Mouse (Mus musculus): ENCODE measurements around the gene Trap1.
A peak's percentile ranks its signal among the peaks of the same experiment; 100 is the strongest.
"Not testable (repeated sequence)": the region's sequence is repeated elsewhere in the genome, so short reads cannot be mapped to it uniquely, and the experiment has no call there.

The Trap1 gene

DNA sequence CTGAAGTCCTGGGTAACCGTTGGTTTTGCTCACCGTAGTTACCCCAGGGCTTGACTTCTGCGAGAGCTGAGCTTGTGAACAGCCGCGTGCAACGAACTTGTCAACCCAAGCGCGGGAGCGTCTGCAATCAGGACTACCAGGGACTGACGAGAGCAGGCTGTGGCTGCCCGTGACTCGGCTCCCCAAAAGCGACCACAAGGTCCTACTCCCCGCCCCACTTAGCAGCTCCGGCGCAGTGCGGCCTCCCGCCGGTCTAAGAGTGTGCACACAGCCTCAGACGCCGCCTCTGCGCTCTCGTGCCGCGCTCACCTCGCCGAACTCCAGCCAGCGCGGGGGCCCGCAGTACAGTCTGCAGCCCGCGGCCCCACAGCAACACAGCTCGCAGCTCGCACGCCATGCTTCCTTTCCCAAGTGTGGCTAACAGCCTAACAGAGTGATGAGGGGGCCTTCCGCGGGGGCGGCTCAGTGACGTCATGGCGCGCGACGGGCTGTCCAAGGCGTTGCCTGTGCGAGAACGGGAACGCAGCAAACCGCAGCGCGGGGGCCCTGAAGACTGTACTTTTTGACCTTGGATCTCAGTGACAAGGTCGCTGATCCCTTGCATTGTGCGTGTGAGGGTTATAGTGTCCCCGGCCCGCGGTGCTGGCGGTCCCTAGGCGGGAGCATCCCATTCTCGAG lies at the start of gene Trap1:
Gene Trap1 (minus strand): TSS at position 444 of the 678 bp plus-strand sequence.
- peak; percentile 95 for DNase-seq (ENCODE audit: low read depth, low spot score)

DNA sequence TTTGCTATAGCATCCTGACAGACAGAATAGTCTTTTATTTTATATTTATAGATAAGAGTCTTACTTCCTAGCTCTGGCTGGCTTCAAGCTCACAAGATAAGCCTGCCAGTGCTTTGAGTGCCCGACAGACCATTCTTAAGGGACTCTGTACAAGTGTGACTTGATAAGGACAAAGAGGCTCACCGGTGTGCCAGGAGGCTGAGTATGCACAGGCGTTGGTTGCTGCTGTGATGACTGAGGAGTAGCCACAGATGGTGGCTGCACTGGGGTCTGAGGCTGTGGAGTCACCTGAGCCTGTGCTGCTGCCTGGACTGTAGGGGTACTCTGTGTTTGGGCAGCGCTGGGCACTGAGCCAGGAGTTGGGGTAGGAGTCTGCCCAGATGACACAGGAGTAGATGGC lies 39.4 kb upstream of the Trap1 start:
- DNase-seq (ENCODE audit: low read depth, low spot score): no peak

DNA sequence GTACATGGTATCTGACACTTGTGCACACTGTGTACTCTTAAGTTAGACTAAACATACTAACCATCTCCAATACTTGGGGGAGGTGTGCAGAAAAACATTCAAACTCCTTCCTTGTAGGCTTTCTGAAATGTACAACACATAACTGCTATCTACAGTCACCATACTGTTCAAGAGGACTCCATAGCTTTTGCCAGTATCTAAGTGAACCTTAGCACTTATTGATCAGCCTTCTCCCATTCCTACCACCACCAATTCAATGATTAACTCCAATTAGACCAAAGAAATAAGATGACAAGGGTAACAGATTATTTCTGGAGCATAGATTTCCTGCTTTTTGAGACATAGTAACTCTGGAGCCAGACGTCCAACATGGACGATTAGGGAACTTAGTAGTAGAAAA lies 22.7 kb upstream of the Trap1 start:
- no peak for DNase-seq (ENCODE audit: low read depth, low spot score)

DNA sequence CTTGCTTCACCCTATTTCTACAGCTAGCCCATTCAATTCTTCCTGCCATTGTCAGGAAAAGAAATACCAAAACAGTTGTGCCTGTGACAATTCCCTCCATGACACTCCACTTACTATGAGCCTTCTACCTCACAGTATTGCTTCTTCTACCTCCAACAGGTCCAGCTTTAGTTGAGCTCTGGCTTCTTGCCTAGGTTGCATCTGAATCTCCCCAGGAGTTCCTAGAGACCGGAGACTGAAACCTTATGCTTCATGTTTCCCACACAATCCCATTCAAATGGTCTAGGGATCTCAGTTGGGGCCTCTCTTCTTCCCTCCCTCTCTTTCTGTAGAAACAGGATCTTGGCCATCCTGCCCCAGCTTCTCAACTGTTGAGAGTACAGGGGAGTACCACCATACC lies 19.9 kb upstream of the Trap1 start:
- no peak for DNase-seq (ENCODE audit: low read depth, low spot score)

DNA sequence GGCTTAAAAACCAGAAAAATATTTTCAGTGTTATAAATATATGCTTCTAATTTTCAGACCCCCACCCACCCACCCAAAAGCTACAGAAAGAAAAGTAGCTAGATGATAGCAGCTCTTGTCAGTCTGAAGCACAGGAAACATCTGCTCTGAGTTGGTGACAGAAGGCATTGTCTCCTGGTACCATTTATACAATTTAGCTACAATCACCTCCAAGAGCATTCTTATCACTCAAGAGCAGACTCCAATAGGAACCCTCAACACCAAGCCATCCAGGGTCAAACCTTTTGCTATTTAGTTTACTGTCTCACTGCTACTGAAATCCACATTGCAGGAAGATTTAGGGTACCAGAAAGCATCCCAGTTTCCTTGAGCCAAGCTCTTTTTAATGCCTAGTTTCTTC lies 19.3 kb upstream of the Trap1 start:
- DNase-seq (ENCODE audit: low read depth, low spot score): no peak

DNA sequence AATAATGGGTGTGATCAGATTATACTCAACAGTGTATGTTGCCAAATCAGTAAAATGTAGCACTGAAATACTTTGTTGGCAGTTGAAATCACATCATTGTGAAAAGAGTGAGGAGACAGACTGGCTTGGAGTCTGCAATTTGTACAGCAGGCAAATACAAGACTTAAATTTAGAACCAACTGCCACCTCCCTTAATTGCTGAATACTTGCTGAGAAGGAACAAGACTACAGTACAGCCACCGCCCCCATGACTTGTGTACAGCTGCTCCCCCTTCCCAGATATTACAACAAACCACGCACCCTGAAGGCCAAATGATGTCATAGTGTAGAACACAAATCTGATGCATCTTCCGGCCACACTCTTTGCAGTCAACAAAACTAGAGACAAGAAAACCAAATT lies 18.5 kb upstream of the Trap1 start:
- DNase-seq (ENCODE audit: low read depth, low spot score): no peak

DNA sequence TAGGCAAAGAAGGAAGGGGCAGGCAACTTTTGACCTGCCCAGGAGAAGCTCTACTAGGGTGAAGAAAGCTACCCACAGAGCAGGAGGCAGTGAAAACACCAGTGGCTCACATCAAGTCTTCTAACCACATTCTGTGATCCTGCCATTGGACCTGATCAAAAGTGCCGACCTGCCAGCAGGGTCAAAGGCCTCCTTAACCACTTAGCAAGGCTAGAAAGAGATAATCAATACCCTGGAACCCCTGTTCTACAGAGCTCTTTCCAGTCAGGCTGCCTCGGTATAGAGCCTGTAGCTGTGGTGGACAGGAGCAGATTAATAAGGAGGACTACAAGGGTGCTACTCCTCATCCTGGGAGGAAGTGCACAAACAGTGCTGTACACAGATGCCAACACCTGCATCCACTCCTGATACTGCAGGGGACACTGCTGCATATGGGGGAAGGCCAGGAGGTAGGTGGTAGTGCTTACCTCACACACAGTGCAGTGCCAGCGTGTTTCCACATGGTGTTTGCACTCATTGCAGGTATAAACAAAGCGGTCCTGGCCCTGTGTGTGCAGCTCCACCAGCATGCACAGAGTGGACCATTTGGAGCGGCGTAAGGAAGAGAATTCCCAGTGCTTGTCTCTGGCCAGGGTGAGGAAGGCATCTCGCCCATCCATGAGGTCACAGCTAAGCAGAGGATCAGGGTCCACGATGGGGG lies 9.7 kb upstream of the Trap1 start:
- no peak for DNase-seq (ENCODE audit: low read depth, low spot score)

DNA sequence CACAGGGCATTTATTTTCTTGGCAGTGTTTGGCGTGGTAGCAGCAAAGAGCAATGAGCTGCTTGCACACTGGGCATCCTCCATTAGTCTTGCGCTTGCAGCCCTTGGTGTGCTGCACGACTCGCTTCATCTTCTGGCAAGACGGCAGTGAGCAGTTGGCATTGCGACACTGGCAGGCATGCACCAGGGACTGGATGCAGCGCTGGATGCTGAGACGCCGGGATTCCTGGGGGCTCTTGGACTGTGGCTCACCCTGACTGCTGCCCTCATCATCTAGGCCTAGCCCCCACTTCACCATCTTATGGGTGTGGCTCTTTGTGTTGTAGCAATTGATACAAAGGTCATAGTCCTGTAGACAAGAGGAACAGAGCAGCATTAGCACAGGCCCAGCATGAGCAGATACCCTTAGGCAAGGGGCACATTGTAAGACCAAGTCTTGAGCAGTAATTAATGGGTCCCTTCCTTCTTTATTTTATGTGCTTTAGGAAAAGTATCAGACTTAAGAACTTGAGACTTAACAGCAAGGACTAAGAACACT lies 8.3 kb upstream of the Trap1 start:
- DNase-seq (ENCODE audit: low read depth, low spot score): peak; percentile 25

DNA sequence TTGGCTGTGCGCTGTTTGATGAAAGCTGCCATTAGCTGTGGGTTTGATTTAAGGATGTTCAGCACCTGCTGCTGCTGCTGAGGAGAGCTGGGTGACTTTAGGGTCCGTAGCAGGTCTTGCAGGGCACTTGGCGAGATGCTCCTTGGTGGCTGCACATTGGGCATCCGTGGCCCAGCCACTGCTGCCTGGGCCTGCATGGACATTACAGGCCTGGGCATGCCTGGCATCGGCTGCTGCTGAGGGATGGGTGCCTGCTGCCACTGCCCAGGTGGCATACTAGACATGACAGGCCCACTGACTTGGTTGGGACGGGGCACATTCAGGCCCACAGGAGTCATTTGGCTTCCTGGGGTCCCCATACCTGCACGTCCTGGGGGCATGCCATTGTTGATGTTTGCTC lies 7.4 kb upstream of the Trap1 start:
- DNase-seq (ENCODE audit: low read depth, low spot score): no peak

DNA sequence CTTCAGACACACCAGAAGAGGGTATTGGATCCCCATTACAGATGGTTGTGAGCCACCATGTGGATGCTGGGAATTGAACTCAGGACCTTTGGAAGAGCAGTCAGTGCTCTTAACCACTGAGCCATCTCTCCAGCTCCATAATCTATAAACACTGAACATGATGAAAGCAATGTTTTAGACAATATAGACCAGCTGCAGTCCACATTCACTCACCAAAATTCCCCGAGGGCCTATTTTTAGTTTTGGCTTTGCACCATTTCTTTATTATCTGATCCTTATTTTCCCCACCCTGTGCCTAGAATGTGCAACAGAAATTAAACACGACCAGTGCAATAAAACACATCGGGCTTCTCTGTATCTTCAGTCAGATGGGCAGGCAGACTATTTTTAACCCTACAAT lies 2.8 kb upstream of the Trap1 start:
- DNase-seq (ENCODE audit: low read depth, low spot score): not testable (repeated sequence)

DNA sequence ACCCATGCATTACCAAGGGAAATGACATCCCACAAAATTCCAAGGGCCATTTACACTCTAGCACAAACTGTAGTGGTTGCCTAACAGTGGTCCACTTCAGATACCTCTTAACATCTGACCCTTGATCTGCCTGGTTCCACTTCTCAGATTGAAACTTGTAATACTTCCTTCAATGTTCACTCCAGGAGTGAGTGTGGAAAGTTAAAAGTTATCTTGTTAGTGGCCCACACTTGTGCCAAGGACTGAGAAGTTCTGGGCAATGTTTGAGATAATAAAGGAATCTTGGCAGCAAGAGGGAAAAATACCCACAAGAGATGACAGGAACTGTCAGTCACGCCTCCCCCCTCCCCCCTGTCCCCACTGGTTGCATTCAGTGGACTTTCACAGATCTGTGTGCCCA lies 2.0 kb upstream of the Trap1 start:
- DNase-seq (ENCODE audit: low read depth, low spot score): no peak

DNA sequence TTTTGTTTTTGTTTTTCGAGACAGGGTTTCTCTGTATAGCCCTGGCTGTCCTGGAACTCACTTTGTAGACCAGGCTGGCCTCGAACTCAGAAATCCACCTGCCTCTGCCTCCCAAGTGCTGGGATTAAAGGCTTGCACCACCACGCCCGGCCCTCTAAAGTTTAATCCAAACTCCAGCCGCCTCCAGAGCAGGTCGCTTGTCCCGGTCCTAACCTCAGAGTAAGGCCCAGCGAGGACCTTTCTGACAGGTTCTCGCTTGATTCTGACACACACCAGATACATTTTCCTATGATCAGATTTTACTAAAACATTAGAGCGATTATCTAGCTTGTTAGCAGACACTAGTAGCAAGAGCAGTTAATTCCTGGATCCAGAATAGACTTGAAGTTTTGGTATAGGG lies 675 bp upstream of the Trap1 start:
- DNase-seq (ENCODE audit: low read depth, low spot score): not testable (repeated sequence)

DNA sequence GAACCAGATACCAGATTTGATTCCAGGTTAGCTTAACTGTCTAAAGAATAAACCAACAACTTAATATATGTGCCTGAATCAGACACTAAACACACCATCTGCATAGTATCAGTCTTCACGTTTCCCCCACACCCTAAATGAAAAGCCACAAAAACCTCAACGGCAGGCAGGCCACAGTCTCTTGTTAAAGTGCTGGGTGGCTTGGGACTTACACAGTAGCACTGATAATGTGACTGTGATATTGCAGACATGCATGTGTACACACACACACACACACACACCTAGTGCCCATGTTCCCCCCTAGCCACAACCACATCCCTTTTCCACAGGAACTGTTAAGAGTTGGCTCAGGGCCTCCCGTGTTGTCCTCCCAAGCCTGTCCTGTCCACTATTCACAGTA lies 2.8 kb downstream of the Trap1 start:
- DNase-seq (ENCODE audit: low read depth, low spot score): no peak

DNA sequence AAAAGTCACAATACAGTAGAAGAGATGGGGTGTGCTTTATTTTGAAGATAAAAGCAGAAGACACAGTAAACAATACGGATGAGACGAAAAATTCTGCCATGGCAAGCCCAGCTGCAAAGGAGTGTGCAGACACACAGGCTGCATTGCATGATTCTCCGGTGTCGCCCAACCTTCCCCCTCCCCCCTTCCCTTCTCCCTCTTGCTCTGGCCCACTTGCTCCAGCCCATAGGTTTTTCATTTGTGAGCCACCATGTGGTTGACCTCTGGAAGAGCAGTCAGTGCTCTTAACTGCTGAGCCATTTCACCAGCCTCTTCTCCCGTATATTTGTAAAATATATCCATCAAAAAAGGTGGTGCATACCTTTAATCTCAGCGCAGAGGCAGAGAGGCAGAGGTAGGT lies 3.3 kb downstream of the Trap1 start:
- peak; percentile 69 for DNase-seq (ENCODE audit: low read depth, low spot score)

DNA sequence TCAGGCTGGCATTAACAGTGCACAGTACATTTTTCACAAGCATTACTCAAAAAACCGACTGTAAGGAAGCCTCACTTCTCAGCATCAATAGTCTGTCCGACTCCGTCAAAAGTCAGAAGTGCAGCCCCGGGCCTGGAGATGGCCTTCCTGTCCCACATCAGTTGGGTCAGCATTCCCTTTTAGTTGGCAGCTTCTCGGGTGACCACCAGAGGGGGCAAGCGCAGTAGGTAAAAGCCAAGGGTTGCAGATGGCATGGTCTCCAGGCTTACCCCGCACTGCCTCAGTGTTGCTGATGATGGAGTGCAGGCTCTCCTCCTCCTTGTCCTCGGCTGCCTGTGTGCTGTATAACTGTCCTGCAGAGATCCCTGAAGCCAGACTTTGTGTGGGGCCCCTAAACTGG lies 9.0 kb downstream of the Trap1 start:
- DNase-seq (ENCODE audit: low read depth, low spot score): peak; percentile 49

DNA sequence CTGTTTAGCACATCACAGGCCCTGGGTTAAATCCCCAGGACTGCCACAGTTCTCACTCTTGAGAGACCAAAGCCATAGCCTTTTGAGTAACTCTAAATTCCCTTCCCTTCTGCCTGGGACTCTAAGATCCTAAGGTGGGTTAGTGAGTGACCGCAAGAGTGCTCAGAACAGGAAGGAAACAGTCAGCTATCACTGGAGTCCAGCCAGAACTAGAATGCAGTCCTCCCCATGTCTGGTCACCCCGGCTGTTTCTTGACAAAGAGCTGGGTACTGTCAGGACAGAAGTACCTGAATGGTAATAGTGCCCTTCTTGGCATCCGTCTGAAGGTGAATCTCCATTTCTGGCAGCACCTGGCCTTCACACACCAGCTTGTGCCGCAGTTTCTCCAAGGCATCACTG lies 12.7 kb downstream of the Trap1 start:
- DNase-seq (ENCODE audit: low read depth, low spot score): no peak

DNA sequence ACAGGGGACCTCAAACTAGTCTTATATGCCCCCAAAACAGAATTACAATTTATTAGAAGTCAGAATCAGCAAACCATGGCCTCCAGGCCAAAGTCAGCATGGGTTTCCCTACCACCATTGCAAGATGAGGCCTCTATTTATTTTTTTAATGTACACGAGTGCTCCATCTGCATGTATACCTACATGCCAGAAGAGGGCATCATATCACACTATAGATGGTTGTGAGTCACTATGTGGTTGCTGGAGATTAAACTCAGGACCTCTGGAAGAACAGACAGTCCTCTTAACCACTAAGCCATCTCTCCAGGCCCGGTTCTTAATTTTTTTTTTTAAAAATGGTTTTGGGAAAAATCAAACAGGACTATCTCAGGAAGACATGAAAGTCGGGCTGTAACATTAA lies 23.8 kb downstream of the Trap1 start:
- DNase-seq (ENCODE audit: low read depth, low spot score): no peak

DNA sequence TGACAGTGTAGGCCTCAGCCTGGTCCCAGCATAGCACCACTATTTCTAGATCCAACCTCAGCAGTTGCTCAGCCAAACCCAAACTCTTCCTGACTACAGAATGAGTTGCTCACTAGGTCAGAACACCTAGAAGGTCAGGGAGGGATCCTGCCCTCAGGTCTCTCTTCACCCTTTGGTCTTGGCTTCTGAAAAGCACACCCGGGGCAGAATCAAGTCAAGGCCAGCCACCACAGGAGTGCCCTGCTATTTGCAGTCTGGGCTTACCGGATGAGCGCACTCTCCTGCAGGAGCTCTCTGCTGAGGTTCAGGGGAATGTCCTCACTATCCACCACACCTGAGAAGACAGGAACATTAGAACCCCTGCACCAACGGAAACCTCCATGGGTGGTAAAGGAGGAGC lies 25.0 kb downstream of the Trap1 start:
- DNase-seq (ENCODE audit: low read depth, low spot score): no peak

DNA sequence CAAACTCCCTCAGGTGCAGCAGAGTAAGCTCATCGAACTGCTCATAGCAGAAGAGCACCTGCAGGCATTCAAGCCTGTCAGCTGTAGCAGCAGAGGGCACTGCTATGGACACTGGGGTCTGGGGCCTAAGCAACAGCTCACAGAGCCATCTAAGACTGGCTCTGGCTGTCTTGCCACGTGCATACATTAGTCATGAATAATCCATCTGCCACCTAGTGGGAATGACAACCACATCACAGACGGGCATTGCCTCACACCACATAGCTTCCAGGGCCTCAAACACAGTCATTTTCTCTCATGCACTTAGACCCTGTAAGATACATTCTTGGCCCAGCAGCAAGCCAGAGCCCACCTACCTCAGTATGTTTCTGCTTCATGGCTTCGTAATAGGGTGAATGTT lies 32.1 kb downstream of the Trap1 start:
- no peak for DNase-seq (ENCODE audit: low read depth, low spot score)

DNA sequence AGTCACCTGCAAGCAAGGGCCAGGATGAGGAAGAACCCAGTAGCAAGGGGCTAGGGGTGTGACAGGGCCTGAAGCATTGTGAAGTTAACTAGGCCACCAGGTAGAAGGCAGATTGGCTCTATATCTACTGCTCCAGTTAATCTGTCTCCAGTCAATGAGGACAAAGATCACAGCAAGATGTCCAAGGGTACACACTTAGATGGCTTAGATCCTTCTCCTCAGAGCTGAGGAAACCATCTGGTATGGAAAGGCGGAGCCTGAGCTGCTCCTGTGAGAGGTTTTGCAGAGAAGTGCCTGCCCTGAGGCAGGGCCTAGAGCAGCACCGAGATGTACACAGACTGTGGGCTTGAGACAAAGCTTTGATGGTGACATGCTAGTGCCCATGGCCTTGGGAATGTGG lies 33.5 kb downstream of the Trap1 start:
- no peak for DNase-seq (ENCODE audit: low read depth, low spot score)

DNA sequence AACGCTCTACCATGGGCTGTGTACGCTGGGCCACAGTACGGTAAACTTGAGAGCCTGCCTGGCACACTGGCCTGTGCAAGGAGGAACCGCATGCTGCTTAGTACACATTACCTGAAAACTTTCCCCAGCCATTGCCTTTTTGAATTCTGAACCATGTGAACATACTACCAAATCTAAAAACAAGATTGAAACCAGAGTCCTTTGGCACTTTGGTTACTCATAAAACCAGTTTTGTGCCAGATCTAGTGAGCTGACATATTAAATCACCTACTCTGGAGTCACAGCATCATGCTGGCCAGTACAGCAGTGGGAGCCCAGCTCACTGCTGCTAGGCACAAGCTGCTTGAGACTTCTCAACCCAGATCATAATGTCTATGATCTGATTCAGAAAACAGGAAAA lies 36.0 kb downstream of the Trap1 start:
- DNase-seq (ENCODE audit: low read depth, low spot score): no peak

DNA sequence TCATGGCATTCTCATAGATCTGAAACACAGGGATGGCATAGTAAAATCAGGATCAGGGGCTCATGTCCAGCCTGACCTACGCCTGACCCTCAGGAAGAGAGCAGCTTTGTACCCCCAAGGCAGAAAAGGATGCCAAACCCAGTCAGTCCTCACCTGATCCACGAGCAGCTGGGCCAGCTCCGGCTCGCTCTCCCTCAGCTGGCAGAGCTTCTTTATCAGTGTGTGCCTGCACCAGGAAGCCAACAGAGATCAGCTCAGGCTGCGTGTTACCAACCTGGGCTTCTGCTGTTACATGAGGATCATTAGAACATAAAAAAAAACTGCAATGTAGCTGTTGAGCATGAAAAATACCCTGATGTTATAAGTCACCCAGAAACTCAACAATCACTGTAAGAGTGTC lies 37.4 kb downstream of the Trap1 start:
- DNase-seq (ENCODE audit: low read depth, low spot score): no peak

DNA sequence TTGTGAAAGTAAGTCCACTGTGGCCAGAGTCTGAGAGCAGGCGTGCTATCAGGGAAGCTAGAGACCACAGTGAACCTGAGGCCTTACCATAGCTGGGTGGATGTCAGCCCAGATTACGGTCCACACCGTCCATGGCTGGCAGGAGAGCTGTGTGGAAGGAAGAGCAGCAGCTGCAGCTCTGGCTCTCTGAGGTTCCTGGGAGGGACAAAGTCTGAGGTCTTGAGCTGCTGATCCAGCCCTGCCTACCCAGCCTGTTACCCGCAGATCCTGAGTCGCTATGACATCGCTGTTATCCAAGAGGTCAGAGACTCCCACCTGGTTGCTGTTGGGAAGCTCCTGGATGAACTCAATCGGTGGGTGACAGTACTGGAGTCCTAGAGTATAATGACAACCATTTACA lies 39.9 kb downstream of the Trap1 start:
- no peak for DNase-seq (ENCODE audit: low read depth, low spot score)

All from R1 (cell line).